Comparison of ENCODE assay signal across 11 mouse cellular contexts in the genomic region with DNA sequence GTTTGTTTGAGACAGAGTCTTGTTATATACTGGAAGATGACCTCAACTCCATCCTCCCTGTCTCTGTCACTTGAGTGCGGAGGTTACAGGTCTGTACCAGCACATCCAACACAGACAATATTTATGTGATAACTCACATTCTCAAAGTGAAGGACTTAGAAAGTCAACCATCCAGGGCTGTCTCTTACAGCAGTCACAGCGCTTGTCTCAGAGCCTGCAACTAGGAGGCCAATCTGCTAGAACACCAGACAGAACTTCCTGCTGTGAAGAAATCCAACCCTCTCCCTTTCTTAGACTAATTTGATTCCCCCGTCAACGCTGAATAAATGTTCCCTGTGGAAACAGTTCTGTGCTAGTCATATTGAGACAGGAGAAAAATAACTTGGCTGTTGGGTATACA. TPM values are rescaled to one million over a fixed set of nuclear protein-coding genes. Genes with fewer than 3 reads are reported as not detected.
DNase-seq lines count a peak whose midpoint lies in the region; ATAC-seq and TF ChIP-seq lines count a peak whose summit lies in the region.
"Had no signal": no experiment of that assay in that cellular context is flagged by ENCODE, and none has a peak within 500 bp of the region (broad histone marks: within the 10 kb centered on the region; RNA-seq: fewer than 3 reads in every experiment).

No protein-coding gene starts in this region.

- no peaks in the 10 kb centered on the region for H3K79me2 ChIP-seq in heart, adult 2 months (replicated peaks; ENCODE audit: control insufficient read depth, insufficient read depth, low read length)
- H3K79me2 ChIP-seq in MEL (ENCODE audit: control insufficient read depth, insufficient read depth, low read length, poor library complexity), result no peaks in the 10 kb centered on the region

- no peaks in the 10 kb centered on the region for H3K27me3 ChIP-seq in heart, adult 2 months (ENCODE audit: control insufficient read depth, insufficient read depth, low read length)
- no peaks in the 10 kb centered on the region for H3K27me3 ChIP-seq in lung, embryonic 14.5 days (ENCODE audit: insufficient read depth, low read length)
- no peaks in the 10 kb centered on the region for H3K27me3 ChIP-seq in MEL (ENCODE audit: control insufficient read depth in 1 of 2, insufficient read depth in 2 of 2, low read length in 2 of 2)
- H3K27me3 ChIP-seq in liver, embryonic 16.5 days (ENCODE audit: control insufficient read depth, insufficient read depth, low read depth, low read length), result no peaks in the 10 kb centered on the region
- H3K27me3 ChIP-seq: midbrain, embryonic 12.5 days had no signal

- DNase-seq in heart, adult 2 months, result no peak
- no peak for DNase-seq in heart, adult 8-10 months (ENCODE audit: low spot score)
- no peak for DNase-seq in lung, embryonic 14.5 days
- DNase-seq in lung, postnatal 25 days (ENCODE audit: low spot score), result no peak
- peak; percentile 51 for DNase-seq in MEL (ENCODE audit: low read depth, low spot score)
- DNase-seq in cerebellum, adult 9-11 months, result no peak
- no peak for DNase-seq in Muller cell, postnatal 12 days (ENCODE audit: inconsistent ontology term)

- TF ChIP-seq POLR2A in heart, adult 2 months (IDR thresholded peaks at IDR 0.05; ENCODE audit: insufficient read depth, low read depth, low read length), result no peak
- TF ChIP-seq POLR2A in MEL (IDR thresholded peaks at IDR 0.05; ENCODE audit: control insufficient read depth in 1 of 2, insufficient read depth in 1 of 2, low read depth in 1 of 2, low read length in 2 of 2, poor library complexity in 1 of 2), result no peak

- ATAC-seq in lung, embryonic 14.5 days (ENCODE audit: insufficient read depth), result no peak
- no peak for ATAC-seq in liver, embryonic 16.5 days (ENCODE audit: low read depth)
- ATAC-seq: forebrain, embryonic 16.5 days had no signal

- H3K9ac ChIP-seq in heart, adult 2 months (ENCODE audit: low read depth, low read length), result no peak overlapping the region
- no peak overlapping the region for H3K9ac ChIP-seq in lung, embryonic 14.5 days
- H3K9ac ChIP-seq in MEL (ENCODE audit: control insufficient read depth, low read depth, low read length, poor library complexity, severe bottlenecking), result peak overlapping the region; percentile 49
- no peak overlapping the region for H3K9ac ChIP-seq in liver, embryonic 16.5 days (ENCODE audit: low read depth, low read length)
- H3K9ac ChIP-seq: midbrain, embryonic 12.5 days had no signal

- TF ChIP-seq CTCF in heart, adult 2 months (IDR thresholded peaks at IDR 0.05), result no peak
- no peak for TF ChIP-seq CTCF in lung, embryonic 14.5 days (IDR thresholded peaks at IDR 0.05; ENCODE audit: low read depth)
- no peak for TF ChIP-seq CTCF in MEL (IDR thresholded peaks at IDR 0.05 in 2 of 3, conservative IDR thresholded peaks at IDR 0.05 in 1 of 3; ENCODE audit: control insufficient read depth in 1 of 3, insufficient read depth in 1 of 3, low read depth in 2 of 3, low read length in 3 of 3, poor library complexity in 1 of 3, severe bottlenecking in 1 of 3)

- TF ChIP-seq EP300 in heart, adult 2 months (IDR thresholded peaks at IDR 0.05; ENCODE audit: insufficient read depth, low read depth, low read length), result no peak
- no peak for TF ChIP-seq EP300 in MEL (IDR thresholded peaks at IDR 0.05; ENCODE audit: low read depth in 1 of 2, low read length in 2 of 2)

- WGBS in heart, adult 2 months, result 57% methylated on average over 4 of the region's 4 CpGs
- WGBS in lung, embryonic 14.5 days, result 78% methylated on average over 4 of the region's 4 CpGs
- 31% methylated on average over 4 of the region's 4 CpGs for WGBS in liver, embryonic 16.5 days (ENCODE audit: insufficient replicate concordance)

- peaks cover 10% of the 10 kb centered on the region for H3K4me1 ChIP-seq in heart, adult 2 months (ENCODE audit: control insufficient read depth, insufficient read depth, low read length)
- peaks cover 5% of the 10 kb centered on the region; the same call in 1 of the 2 replicates for H3K4me1 ChIP-seq in lung, embryonic 14.5 days (ENCODE audit: insufficient read depth)
- peaks cover 24 to 50% of the 10 kb centered on the region in 2 experiments for H3K4me1 ChIP-seq in MEL (ENCODE audit: control insufficient read depth in 1 of 2, insufficient read depth in 2 of 2, low read length in 2 of 2)
- H3K4me1 ChIP-seq in liver, embryonic 16.5 days (ENCODE audit: control insufficient read depth, low read depth, low read length), result peaks cover 35% of the 10 kb centered on the region
- H3K4me1 ChIP-seq: midbrain, embryonic 12.5 days had no signal

- no peak overlapping the region for H3K4me3 ChIP-seq in heart, adult 2 months
- H3K4me3 ChIP-seq in lung, embryonic 14.5 days (ENCODE audit: low read depth, low read length), result no peak overlapping the region
- H3K4me3 ChIP-seq in MEL (ENCODE audit: control insufficient read depth in 1 of 2, insufficient read depth in 1 of 2, low read depth in 2 of 2, low read length in 2 of 2), result peak overlapping the region; percentile 5 to 41; a peak in 2 of 4 replicates
- no peak overlapping the region; the same call in 1 of the 2 replicates for H3K4me3 ChIP-seq in liver, embryonic 16.5 days (ENCODE audit: low read depth, low read length)
- H3K4me3 ChIP-seq: left cerebral cortex, adult 2 months; midbrain, embryonic 12.5 days had no signal

- H3K36me3 ChIP-seq in heart, adult 2 months (ENCODE audit: control insufficient read depth, insufficient read depth, low read length), result peaks cover 8% of the 10 kb centered on the region
- no peaks in the 10 kb centered on the region for H3K36me3 ChIP-seq in lung, embryonic 14.5 days (ENCODE audit: insufficient read depth)
- H3K36me3 ChIP-seq in MEL (ENCODE audit: control insufficient read depth in 1 of 2, insufficient read depth in 2 of 2, low read length in 2 of 2), result peaks cover 0 to 59% of the 10 kb centered on the region in 2 experiments; a peak in 3 of 4 replicates
- no peaks in the 10 kb centered on the region for H3K36me3 ChIP-seq in liver, embryonic 16.5 days (ENCODE audit: control insufficient read depth, insufficient read depth)
- H3K36me3 ChIP-seq: midbrain, embryonic 12.5 days had no signal

- TF ChIP-seq RAD21 in MEL (IDR thresholded peaks at IDR 0.05; ENCODE audit: low read depth, low read length), result no peak

- no peaks in the 10 kb centered on the region for H3K9me3 ChIP-seq in lung, embryonic 14.5 days (ENCODE audit: low read depth, low read length)
- H3K9me3 ChIP-seq in MEL (replicated peaks; ENCODE audit: insufficient read depth, low read length), result no peaks in the 10 kb centered on the region
- H3K9me3 ChIP-seq in liver, embryonic 16.5 days (replicated peaks; ENCODE audit: control insufficient read depth, low read length), result no peaks in the 10 kb centered on the region
- H3K9me3 ChIP-seq: midbrain, embryonic 12.5 days had no signal

- no peak overlapping the region for H3K4me2 ChIP-seq in lung, embryonic 14.5 days
- peak overlapping the region; percentile 47 for H3K4me2 ChIP-seq in liver, embryonic 16.5 days (ENCODE audit: low read depth, low read length)
- H3K4me2 ChIP-seq: midbrain, embryonic 12.5 days had no signal

- intact Hi-C loops in heart, adult 2 months (cut with DNase I), result loop anchor here (2.0 kb wide), 2 partner anchors 37 to 53 kb away; partner anchors contain the start of gene Cdk17

- H3K27ac ChIP-seq in heart, adult 2 months, result peak overlapping the region; percentile 73
- H3K27ac ChIP-seq in lung, embryonic 14.5 days (ENCODE audit: low read depth), result peak overlapping the region; percentile 48; the same call in 1 of the 2 replicates
- H3K27ac ChIP-seq in MEL (ENCODE audit: control insufficient read depth, low read depth, low read length), result peak overlapping the region; percentile 91
- peak overlapping the region; percentile 42; the same call in 1 of the 2 replicates for H3K27ac ChIP-seq in liver, embryonic 16.5 days (ENCODE audit: low read length)
- H3K27ac ChIP-seq: midbrain, embryonic 12.5 days had no signal

TF ChIP-seq in MEL, 35 proteins besides CTCF, POLR2A, EP300 and RAD21:
- TF ChIP-seq CHD1 (IDR thresholded peaks at IDR 0.05; ENCODE audit: low read depth, low read length), result 0 out of 2 replicates have a peak, but pooled peaks have one; percentile 14
- TF ChIP-seq USF2 (IDR thresholded peaks at IDR 0.05; ENCODE audit: borderline replicate concordance in 1 of 2, insufficient read depth in 1 of 2, low read depth in 1 of 2, low read length in 2 of 2), result no peak

RNA-seq across cellular contexts. Expression of gene Cdk17, which starts 37.4 kb away (rescaled TPM):
- 10 to 100 TPM; 14.3 to 18.8 TPM for total RNA-seq in heart, adult 2 months (2021)
- polyA plus RNA-seq in heart, adult 2 months (2012; rRNA removed), result 16.6 and 22.5 TPM in 2 replicates
- 10 to 100 TPM; 12.3 to 18.1 (median 16.0) TPM for total RNA-seq in heart, adult 8-10 months (2022)
- polyA plus RNA-seq in lung, embryonic 14.5 days (2014; fragmentation: Nextera tagmentation; extraction: Ambion mirVana), result 25.3 and 25.9 TPM in 2 replicates
- 25.6 and 28.9 TPM in 2 replicates for total RNA-seq in MEL (2012; rRNA removed)
- polyA plus RNA-seq in MEL (2012; ENCODE audit: insufficient read depth in 1 of 2, insufficient read length in 2 of 2, low read depth in 1 of 2, low replicate concordance in 2 of 2, missing spikeins in 1 of 2), result 100 to 1,000 TPM in 1 of 2 experiments, 10 to 100 TPM in 1; 32.9 to 155 TPM
- polyA plus RNA-seq in liver, embryonic 16.5 days (2015; fragmentation: Nextera tagmentation; extraction: Ambion mirVana), result 8.3 and 8.7 TPM in 2 replicates

RNA-seq across cellular contexts. Expression of gene Cfap54, which starts 41.9 kb away (rescaled TPM):
- total RNA-seq in heart, adult 2 months (2021), result under 1 TPM; 0.26 to 0.82 TPM
- 0.18 and 0.47 TPM in 2 replicates for polyA plus RNA-seq in heart, adult 2 months (2012; rRNA removed)
- total RNA-seq in heart, adult 8-10 months (2022), result under 1 TPM; 0.52 to 1.00 (median 0.70) TPM
- polyA plus RNA-seq in lung, embryonic 14.5 days (2014; fragmentation: Nextera tagmentation; extraction: Ambion mirVana), result 0.45 and 0.70 TPM in 2 replicates
- 2.0 and 3.2 TPM in 2 replicates for total RNA-seq in MEL (2012; rRNA removed)
- polyA plus RNA-seq in MEL (2012; ENCODE audit: insufficient read depth in 1 of 2, insufficient read length in 2 of 2, low read depth in 1 of 2, low replicate concordance in 2 of 2, missing spikeins in 1 of 2), result 1 to 10 TPM in 1 of 2 experiments, not detected in 1; 2.7 TPM
- polyA plus RNA-seq in liver, embryonic 16.5 days (2015; fragmentation: Nextera tagmentation; extraction: Ambion mirVana), result 0.07 TPM in 1 of 2 replicates, not detected in the other

Comparison
In these comparisons a context has a peak if more than half of its experiments do, and no peak if none do; other contexts are left out.
1. H3K4me3 ChIP-seq: peak in MEL (2 of 2); none in heart, adult 2 months (single experiment), lung, embryonic 14.5 days (single experiment) and liver, embryonic 16.5 days (single experiment).
2. Peak in every context shown above with its lines, with median percentiles within 50 percentile points of each other: H3K27ac ChIP-seq.